Mouse (Mus musculus): Measurements from ENCODE around the gene Git1. TPM values are rescaled to one million over a fixed set of nuclear protein-coding genes. Genes with fewer than 3 reads are reported as not detected.

The Git1 gene
- polyA plus RNA-seq, 1 experiment = 56.7 TPM

GRCm38 (mm10) chr11:77514832-77515636 is 21.7 kb downstream of the Git1 start, which contains the start of gene Abhd15:
Gene Abhd15 (plus strand): TSS chr11:77515121.
- no peaks in the 10 kb centered on the region for H3K27me3 ChIP-seq (ENCODE audit: control insufficient read depth, insufficient read depth, insufficient read length)
- TF ChIP-seq USF1 (IDR thresholded peaks at IDR 0.05; ENCODE audit: low read depth) (no peak), MAX (IDR thresholded peaks at IDR 0.05) (peak; percentile 60), CTCF (IDR thresholded peaks at IDR 0.05; ENCODE audit: control insufficient read depth, insufficient read depth, insufficient read length) (peak; percentile 6), FOSL1 (IDR thresholded peaks at IDR 0.05; ENCODE audit: insufficient read depth, low read length, poor library complexity, severe bottlenecking) (no peak), MYOD1 (IDR thresholded peaks at IDR 0.05; ENCODE audit: control insufficient read depth, insufficient read length, low read depth) (no peak), MYOG (IDR thresholded peaks at IDR 0.05; ENCODE audit: control insufficient read depth, extremely low read depth, insufficient read length) (no peak)
- H3ac ChIP-seq (ENCODE audit: control insufficient read depth, insufficient read length, low read depth) = peak within 1 kb of the TSS; percentile 60
- H3K36me3 ChIP-seq (ENCODE audit: control insufficient read depth, insufficient read depth) = peaks cover 4% of the 10 kb centered on the region
- H3K79me3 ChIP-seq (ENCODE audit: low read depth) = no peaks in the 10 kb centered on the region
- H3K4me3 ChIP-seq (ENCODE audit: insufficient read depth, poor library complexity, severe bottlenecking) = peak within 1 kb of the TSS; percentile 30
- no peaks in the 10 kb centered on the region for H3K79me2 ChIP-seq (ENCODE audit: control insufficient read depth, insufficient read depth)

GRCm38 (mm10) chr11:77515637-77516552 is 22.5 kb downstream of the Git1 start, which contains the start of gene Trp53i13:
Gene Trp53i13 (minus strand): TSS chr11:77515980.
- H3ac ChIP-seq (ENCODE audit: control insufficient read depth, insufficient read length, low read depth) = peak within 1 kb of the TSS; percentile 60
- H3K27me3 ChIP-seq (ENCODE audit: control insufficient read depth, insufficient read depth, insufficient read length) = no peaks in the 10 kb centered on the region
- H3K36me3 ChIP-seq (ENCODE audit: control insufficient read depth, insufficient read depth) = no peaks in the 10 kb centered on the region
- no peaks in the 10 kb centered on the region for H3K79me2 ChIP-seq (ENCODE audit: control insufficient read depth, insufficient read depth)
- H3K79me3 ChIP-seq (ENCODE audit: low read depth) = no peaks in the 10 kb centered on the region
- peak within 1 kb of the TSS; percentile 30 for H3K4me3 ChIP-seq (ENCODE audit: insufficient read depth, poor library complexity, severe bottlenecking)
- TF ChIP-seq FOSL1 (IDR thresholded peaks at IDR 0.05; ENCODE audit: insufficient read depth, low read length, poor library complexity, severe bottlenecking) (no peak), MAX (IDR thresholded peaks at IDR 0.05) (no peak), MYOD1 (IDR thresholded peaks at IDR 0.05; ENCODE audit: control insufficient read depth, insufficient read length, low read depth) (no peak), MYOG (IDR thresholded peaks at IDR 0.05; ENCODE audit: control insufficient read depth, extremely low read depth, insufficient read length) (no peak), CTCF (IDR thresholded peaks at IDR 0.05; ENCODE audit: control insufficient read depth, insufficient read depth, insufficient read length) (no peak)

- TF ChIP-seq CEBPB (IDR thresholded peaks at IDR 0.05; ENCODE audit: low read depth) (no peak), CTCF (IDR thresholded peaks at IDR 0.05; ENCODE audit: control insufficient read depth, insufficient read depth, insufficient read length) (no peak), MYOD1 (IDR thresholded peaks at IDR 0.05; ENCODE audit: control insufficient read depth, insufficient read length, low read depth) (no peak), MYOG (IDR thresholded peaks at IDR 0.05; ENCODE audit: control insufficient read depth, extremely low read depth, insufficient read length) (no peak), USF1 (IDR thresholded peaks at IDR 0.05; ENCODE audit: low read depth) (no peak), MAX (IDR thresholded peaks at IDR 0.05) (no peak), FOSL1 (IDR thresholded peaks at IDR 0.05; ENCODE audit: insufficient read depth, low read length, poor library complexity, severe bottlenecking) (no peak)
- no peaks in the 10 kb centered on the region for H3K36me3 ChIP-seq (ENCODE audit: control insufficient read depth, insufficient read depth)
- H3K79me3 ChIP-seq (ENCODE audit: low read depth) = no peaks in the 10 kb centered on the region
- no peaks in the 10 kb centered on the region for H3K27me3 ChIP-seq (ENCODE audit: control insufficient read depth, insufficient read depth, insufficient read length)
- H3K4me3 ChIP-seq (ENCODE audit: insufficient read depth, poor library complexity, severe bottlenecking) = no peak overlapping the region
- H3ac ChIP-seq (ENCODE audit: control insufficient read depth, insufficient read length, low read depth) = no peak overlapping the region
- H3K79me2 ChIP-seq (ENCODE audit: control insufficient read depth, insufficient read depth) = no peaks in the 10 kb centered on the region
Observed at GRCm38 (mm10) chr11:77516553-77517425, 23.4 kb downstream of the Git1 start.

GRCm38 (mm10) chr11:77518051-77518798 is 24.9 kb downstream of the Git1 start:
- no peak for TF ChIP-seq MAX (IDR thresholded peaks at IDR 0.05)
- no peak for TF ChIP-seq CTCF (IDR thresholded peaks at IDR 0.05; ENCODE audit: control insufficient read depth, insufficient read depth, insufficient read length)
- TF ChIP-seq MYOD1 (IDR thresholded peaks at IDR 0.05; ENCODE audit: control insufficient read depth, insufficient read length, low read depth) = no peak
- no peak for TF ChIP-seq FOSL1 (IDR thresholded peaks at IDR 0.05; ENCODE audit: insufficient read depth, low read length, poor library complexity, severe bottlenecking)
- no peak for TF ChIP-seq MYOG (IDR thresholded peaks at IDR 0.05; ENCODE audit: control insufficient read depth, extremely low read depth, insufficient read length)
- no peak for TF ChIP-seq USF1 (IDR thresholded peaks at IDR 0.05; ENCODE audit: low read depth)
- no peak for TF ChIP-seq CEBPB (IDR thresholded peaks at IDR 0.05; ENCODE audit: low read depth)
- Histone ChIP-seq H3K27me3 (ENCODE audit: control insufficient read depth, insufficient read depth, insufficient read length) (no peaks in the 10 kb centered on the region), H3K79me2 (ENCODE audit: control insufficient read depth, insufficient read depth) (no peaks in the 10 kb centered on the region), H3ac (ENCODE audit: control insufficient read depth, insufficient read length, low read depth) (no peak overlapping the region), H3K79me3 (ENCODE audit: low read depth) (no peaks in the 10 kb centered on the region), H3K36me3 (ENCODE audit: control insufficient read depth, insufficient read depth) (no peaks in the 10 kb centered on the region), H3K4me3 (ENCODE audit: insufficient read depth, poor library complexity, severe bottlenecking) (no peak overlapping the region)
